Mouse (Mus musculus) thymus, postnatal 4 days (tissue): Measurements from ENCODE around the gene Crtac1.
A peak's percentile ranks its signal among the peaks of the same experiment; 100 is the strongest.

ENCODE experiments used
- DNase-seq: peaks from one replicate; pipeline ENCODE4 v3.0.0; 2021

The Crtac1 gene

DNA sequence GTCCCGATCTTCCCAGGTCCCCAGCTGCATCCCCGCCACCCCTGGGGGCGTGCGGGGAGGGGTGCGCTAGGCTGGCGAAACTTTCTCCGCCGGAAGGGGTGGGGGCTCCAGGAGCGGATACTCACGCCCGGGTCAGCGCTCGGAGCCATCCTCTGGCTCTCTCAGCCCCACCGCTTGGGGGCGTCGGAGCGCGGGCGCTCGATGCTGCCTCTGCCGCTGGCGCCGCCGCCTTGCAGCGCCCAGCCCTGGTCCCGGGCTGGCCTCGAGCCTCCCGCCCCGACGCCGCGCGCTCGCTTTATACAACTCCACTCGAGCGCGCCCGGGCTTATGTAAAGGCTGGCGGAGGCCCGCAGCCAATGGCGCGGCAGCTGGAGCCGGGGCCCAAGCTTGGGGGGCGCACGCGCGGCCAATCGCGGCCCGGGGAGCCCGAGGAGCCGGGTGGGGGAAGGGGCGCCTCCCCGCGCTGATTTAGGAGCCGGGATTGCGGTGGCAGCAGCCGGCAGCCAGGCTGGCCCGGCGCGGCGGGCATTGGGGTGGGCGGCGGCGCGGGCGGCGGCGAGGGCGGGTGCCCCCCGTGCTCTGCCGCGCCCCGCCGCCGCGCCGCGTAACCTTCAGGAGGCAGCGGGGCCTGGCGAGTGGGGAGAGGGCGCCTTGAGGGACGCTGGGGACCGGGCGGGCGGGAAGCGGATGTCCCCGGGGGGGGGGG is at the start of gene Crtac1:
Gene Crtac1 (minus strand): TSS at position 299 of the 706 bp plus-strand sequence.
- peak; percentile 29 for DNase-seq

GRCm38 (mm10) chr19:42478303-42478702 is 46.7 kb upstream of the Crtac1 start:
- DNase-seq: no peak

- no peak for DNase-seq
Measured at GRCm38 (mm10) chr19:42477769-42478168, 46.2 kb upstream of the Crtac1 start.

DNA sequence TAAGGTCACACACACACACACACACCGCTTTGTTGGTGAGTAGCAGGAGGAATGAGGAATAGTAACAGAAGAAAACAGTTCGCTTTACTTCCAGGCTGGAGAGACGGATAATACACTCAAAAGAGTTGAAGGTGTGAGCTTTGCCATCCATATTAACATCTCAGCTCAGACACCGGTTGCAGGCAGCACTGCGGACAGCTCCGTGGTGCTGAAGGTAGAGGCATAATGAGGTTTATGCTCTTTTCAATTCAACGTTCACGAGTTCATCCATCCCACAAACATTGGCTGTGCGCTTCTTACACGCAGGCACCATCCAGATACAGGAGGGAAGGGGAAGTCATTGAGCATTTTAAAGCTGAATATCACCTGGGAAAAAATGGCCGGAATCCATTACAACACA is 41.2 kb upstream of the Crtac1 start:
- peak; percentile 23 for DNase-seq

DNA sequence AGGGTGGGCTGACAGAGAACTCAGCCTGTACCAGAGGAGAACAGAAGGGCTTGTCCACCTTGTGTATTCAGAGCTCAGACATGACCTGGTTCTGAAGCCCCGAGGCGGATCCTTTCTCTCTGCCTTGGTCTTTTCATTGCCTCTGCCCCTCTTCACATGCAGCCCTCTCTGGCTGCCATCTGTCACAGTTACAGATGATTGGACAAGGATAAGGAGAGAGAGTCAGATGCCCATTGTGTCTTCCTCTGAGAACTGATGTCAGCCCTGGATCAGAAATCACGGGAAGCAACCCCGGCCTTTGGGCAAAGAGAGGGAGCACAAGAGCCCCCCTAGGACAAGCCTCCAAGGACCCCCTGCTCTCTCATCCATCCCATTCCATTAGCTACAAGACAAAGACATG is 40.0 kb upstream of the Crtac1 start:
- no peak for DNase-seq

GRCm38 (mm10) chr19:42461851-42462250 is 30.3 kb upstream of the Crtac1 start:
- DNase-seq: no peak

- no peak for DNase-seq
Measured at GRCm38 (mm10) chr19:42461353-42461752, 29.8 kb upstream of the Crtac1 start.

GRCm38 (mm10) chr19:42459512-42459911 is 27.9 kb upstream of the Crtac1 start:
- DNase-seq: no peak

DNA sequence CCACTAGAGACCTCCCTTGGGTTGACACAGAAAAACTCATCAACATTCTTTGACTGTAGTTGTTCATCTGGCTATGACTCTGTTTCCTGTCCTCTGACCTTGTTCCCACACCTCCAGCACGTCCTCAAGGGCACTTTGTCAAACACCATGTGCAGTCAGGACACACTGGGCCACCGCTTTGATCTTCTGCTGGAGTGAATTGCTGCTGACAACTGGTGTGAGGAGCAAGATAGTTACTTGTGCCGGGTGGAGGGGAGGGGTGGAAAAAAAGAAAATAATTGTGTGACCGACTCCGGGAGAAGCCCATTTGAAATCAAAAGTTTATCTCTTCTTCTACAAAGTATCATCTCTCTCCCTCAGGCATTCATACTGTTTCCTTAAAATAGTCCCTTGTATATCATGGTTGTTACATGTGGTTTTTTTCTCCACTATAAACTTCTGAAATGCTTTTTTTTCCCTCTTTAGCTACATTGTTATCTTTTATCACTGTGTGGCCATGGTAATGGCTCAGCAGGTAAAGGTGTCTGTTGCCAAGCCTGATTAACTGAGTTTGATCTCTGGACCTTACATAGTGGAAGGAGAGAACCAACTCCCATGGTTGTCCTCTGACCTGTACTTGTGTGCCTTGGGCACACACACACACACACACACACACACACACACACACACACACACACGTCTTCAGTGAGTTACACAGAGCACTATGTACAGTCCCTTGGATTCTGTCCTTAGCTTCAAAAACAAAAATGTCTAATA is 23.1 kb upstream of the Crtac1 start:
- DNase-seq: no peak

DNA sequence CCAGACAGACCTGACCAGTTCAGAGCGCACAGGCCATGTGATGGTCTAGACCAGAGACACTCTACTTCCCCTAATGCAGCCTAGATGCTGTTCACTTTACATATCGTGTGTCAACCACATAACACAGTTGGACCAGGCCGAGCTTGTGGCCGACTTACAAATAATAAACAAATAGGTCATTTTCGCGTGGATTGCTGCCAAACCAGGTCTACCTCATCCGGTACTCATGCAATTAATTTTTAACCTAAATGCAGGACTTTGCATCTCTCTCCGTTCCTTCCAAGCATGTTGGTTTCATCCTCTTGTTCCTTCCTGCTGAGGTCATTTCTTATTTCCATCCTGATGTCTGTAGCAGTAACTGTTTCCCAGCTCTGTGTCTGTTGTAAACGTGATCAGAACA is 22.4 kb upstream of the Crtac1 start:
- DNase-seq: no peak

DNA sequence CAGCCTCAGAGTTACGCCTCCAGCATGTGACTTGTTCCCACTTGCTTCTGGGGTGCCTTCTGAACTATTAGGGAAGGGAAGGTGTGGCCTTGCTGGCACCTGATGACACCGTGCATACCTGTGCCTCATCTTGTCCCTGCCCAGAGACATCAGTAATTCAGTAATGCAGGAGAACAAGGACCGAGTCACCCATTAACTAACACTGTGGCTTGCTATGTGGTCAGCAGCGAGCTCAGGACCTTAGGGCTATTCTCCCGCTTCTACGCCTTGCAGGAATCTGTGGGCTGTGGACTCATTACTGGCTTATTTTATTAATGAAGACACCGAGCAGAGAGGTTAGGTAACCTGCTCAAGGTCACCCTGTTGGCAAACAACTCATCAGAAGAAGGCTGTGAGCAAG is 21.0 kb upstream of the Crtac1 start:
- no peak for DNase-seq

DNA sequence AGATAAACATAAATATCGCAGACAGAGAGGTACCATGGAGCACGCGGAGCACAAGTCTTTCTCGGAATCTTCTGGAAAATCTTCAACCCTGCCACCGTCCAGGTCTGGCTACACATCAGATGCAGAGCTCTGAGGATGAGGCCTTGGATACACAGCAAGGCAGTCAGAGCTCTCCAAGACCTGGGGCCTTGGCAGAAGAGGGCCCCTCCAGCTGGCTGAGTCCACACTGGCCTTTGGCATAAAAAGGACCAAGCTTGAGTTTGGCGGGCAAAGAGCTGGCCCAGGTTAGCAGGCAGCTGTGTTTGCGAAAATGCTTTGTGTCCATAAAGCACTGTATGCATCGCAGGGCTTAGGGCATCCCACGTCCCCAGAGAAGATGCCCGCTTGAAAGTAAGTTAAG is 17.0 kb upstream of the Crtac1 start:
- no peak for DNase-seq

DNA sequence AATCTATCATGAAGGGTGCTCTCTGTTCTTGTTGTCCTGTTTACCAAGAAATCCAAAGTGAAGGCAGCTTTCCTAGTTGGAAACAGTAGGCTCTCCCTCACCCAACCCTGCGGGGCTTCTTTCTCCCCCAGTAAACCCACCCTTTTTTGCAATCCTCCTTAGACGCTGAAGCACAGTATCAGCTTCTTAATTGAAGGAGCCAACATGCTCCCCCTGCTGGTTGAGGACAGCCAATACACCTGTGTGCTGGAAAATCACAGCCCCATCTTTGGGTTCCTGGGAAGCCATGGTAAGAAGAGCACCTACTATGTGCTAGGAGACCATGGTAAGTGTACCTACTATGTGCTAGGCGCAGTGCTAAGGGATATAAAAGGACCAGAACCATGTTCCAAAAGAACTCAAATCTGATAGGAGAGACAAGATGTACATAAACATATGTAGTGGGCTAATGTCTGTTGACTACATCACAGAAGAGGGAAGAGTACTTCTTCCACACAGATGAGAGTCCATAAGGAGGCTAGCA is 12.4 kb upstream of the Crtac1 start:
- peak; percentile 42 for DNase-seq

DNA sequence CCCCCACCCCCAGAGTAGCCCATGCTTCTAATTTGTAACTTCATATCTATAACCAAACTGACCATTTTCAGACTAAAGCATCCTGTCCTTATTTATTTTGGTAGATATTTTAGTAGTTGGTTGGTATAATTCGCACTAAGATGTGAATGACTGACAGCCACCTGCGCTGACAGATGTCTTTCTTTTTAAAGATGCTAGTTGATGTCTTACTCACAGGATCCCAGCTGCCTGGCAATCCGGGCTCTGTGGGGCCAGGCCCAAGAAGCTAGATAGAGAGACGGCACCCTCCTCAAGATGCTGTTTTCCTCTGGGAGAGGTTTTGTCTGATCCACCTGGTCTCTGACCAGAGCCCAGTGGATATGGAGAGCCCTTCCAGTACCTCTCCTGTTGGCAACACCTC is 11.7 kb upstream of the Crtac1 start:
- DNase-seq: no peak

- DNase-seq: no peak
Measured at GRCm38 (mm10) chr19:42442246-42443197, 10.9 kb upstream of the Crtac1 start.

GRCm38 (mm10) chr19:42440089-42440488 is 8.5 kb upstream of the Crtac1 start:
- no peak for DNase-seq

GRCm38 (mm10) chr19:42439353-42439752 is 7.8 kb upstream of the Crtac1 start:
- DNase-seq: peak; percentile 54

GRCm38 (mm10) chr19:42435621-42436020 is 4.0 kb upstream of the Crtac1 start:
- no peak for DNase-seq

- DNase-seq: no peak
Measured at GRCm38 (mm10) chr19:42432761-42433160, 1.2 kb upstream of the Crtac1 start.

DNA sequence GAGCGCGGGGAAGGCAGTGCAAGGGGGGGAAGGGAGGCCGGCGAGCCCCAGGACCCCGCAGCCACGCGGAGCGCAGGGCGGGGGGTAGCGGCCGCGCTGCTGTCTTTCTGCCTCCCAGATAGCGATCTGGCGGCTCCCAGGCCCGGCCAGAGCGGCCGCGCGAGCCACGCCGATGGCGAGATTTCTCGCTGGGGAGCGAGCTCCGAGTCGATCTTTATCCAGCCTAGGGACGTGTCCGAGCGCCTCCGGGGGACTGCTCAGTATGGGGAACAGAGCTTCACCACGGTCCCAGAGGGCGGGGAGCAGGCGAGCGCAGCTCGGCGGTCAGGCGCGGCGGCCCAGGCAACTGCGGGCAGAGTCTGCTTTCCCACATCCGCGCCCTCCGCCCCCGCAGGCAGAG is 608 bp upstream of the Crtac1 start:
- peak; percentile 31 for DNase-seq

GRCm38 (mm10) chr19:42430981-42431380 is 602 bp downstream of the Crtac1 start:
- no peak for DNase-seq

DNA sequence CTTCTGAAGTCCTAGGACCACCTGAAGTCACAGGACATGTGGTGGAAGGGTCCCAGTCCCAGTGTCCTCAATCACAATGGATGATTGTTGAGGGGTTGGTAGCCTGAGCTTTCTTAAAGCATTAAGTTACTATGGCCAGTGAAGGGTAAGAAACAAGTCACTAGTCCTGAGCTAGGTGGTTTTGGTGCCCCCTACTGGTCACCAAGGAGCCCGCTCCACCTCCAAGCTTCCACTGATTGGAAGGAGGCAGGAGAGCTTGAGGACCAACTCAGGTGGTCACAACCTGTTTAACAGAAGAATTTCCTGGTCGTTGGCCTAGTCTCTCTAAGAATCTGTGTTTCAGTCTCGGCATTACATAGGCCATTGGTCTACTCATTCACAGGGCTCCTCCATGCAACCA is 2.2 kb downstream of the Crtac1 start:
- peak; percentile 48 for DNase-seq

DNA sequence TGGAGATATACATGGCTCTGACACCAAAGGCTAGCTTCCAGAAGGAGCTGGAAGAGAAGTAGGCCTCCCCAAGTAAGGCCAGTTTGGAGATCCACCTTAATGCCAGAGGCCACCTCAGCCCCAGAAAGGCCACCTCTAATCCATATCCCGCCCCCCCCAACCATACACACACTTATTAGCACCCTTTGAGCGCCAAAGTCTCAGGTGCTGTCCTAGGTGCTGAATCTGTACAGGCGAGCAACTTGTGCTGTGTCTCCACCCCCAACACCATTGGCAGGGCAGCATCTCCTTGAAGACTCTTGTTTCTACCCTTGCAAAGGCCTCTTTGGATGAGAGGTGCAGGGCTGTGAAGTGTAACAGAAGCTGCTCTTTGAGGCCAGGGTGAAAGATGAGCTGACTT is 6.4 kb downstream of the Crtac1 start:
- DNase-seq: peak; percentile 28
